ENCODE assay signal across 8 mouse cellular contexts in the genomic region with DNA sequence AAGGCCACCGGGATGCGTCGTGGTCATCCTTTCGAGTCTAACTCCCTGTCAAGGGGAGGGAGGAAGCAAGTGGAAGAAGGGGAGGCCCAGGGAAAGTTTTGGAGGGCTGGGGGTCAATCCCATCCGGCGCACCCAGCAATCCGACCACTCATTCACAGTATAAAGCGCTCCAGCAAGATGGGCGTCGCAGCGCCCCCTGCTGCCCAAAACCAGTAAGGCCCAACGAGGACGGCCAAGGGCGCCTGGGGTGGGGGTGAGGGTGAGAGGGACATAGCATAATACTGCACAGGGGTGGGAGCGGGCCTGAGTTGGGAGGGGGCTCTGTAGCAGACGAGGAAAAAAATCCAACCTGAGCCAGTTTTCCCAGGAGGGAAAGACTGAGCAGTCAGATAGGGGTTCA. TPM values are rescaled to one million over a fixed set of nuclear protein-coding genes. Genes with fewer than 3 reads are reported as not detected.
DNase-seq lines count a peak whose midpoint lies in the region; ATAC-seq and TF ChIP-seq lines count a peak whose summit lies in the region.

No protein-coding gene starts in this region.

- H3K4me3 ChIP-seq in C2C12 (ENCODE audit: insufficient read depth, poor library complexity, severe bottlenecking): no peak overlapping the region
- peak overlapping the region; percentile 36; the same call in 1 of the 2 replicates for H3K4me3 ChIP-seq in embryonic facial prominence, embryonic 14.5 days (ENCODE audit: low read depth, low read length)
- peak overlapping the region; percentile 45 for H3K4me3 ChIP-seq in heart, embryonic 15.5 days
- peak overlapping the region; percentile 34 for H3K4me3 ChIP-seq in kidney, embryonic 16.5 days (ENCODE audit: low read length)
- peak overlapping the region; percentile 31 for H3K4me3 ChIP-seq in lung, embryonic 14.5 days (ENCODE audit: low read depth, low read length)

- H3K27ac ChIP-seq in embryonic facial prominence, embryonic 14.5 days (replicated peaks; ENCODE audit: low read depth, low read length): no peak overlapping the region
- no peak overlapping the region for H3K27ac ChIP-seq in heart, embryonic 15.5 days
- H3K27ac ChIP-seq in kidney, embryonic 16.5 days (ENCODE audit: low read length): no peak overlapping the region
- H3K27ac ChIP-seq in lung, embryonic 14.5 days (ENCODE audit: low read depth): no peak overlapping the region

- peak; percentile 77 for DNase-seq in adrenal gland, adult 2 months
- DNase-seq in embryonic facial prominence, embryonic 14.5 days (ENCODE audit: low spot score): no peak
- DNase-seq in lung, embryonic 14.5 days: peak; percentile 86
- peak; percentile 59 to 84 for DNase-seq in thymus, postnatal 10 days (ENCODE audit: low spot score in 2 of 2)

- 2% methylated on average over 15 of the region's 16 CpGs for WGBS in embryonic facial prominence, embryonic 14.5 days
- 1% methylated on average over 16 of the region's 16 CpGs for WGBS in heart, embryonic 15.5 days
- 1% methylated on average over 16 of the region's 16 CpGs for WGBS in kidney, embryonic 16.5 days
- 2% methylated on average over 16 of the region's 16 CpGs for WGBS in lung, embryonic 14.5 days

- peak overlapping the region; percentile 38; the same call in 1 of the 2 replicates for H3K9ac ChIP-seq in embryonic facial prominence, embryonic 14.5 days (ENCODE audit: low read depth, low read length)
- H3K9ac ChIP-seq in heart, embryonic 15.5 days: peak overlapping the region; percentile 35; the same call in 1 of the 2 replicates
- H3K9ac ChIP-seq in kidney, embryonic 16.5 days (replicated peaks; ENCODE audit: low read length): 0 out of 2 replicates have a peak overlapping the region, but pooled peaks have one; percentile 42
- H3K9ac ChIP-seq in lung, embryonic 14.5 days: 0 out of 2 replicates have a peak overlapping the region, but pooled peaks have one; percentile 10

- peak overlapping the region; percentile 54 for H3K4me2 ChIP-seq in embryonic facial prominence, embryonic 14.5 days (ENCODE audit: low read depth, low read length)
- peak overlapping the region; percentile 64 for H3K4me2 ChIP-seq in heart, embryonic 15.5 days
- H3K4me2 ChIP-seq in kidney, embryonic 16.5 days (replicated peaks; ENCODE audit: low read depth, low read length): peak overlapping the region; percentile 48
- H3K4me2 ChIP-seq in lung, embryonic 14.5 days: peak overlapping the region; percentile 58

- H3K4me1 ChIP-seq in embryonic facial prominence, embryonic 14.5 days (ENCODE audit: control insufficient read depth, insufficient read depth, low read length): peaks cover 9% of the 10 kb centered on the region
- peaks cover 39% of the 10 kb centered on the region for H3K4me1 ChIP-seq in heart, embryonic 15.5 days (replicated peaks)
- peaks cover 31% of the 10 kb centered on the region for H3K4me1 ChIP-seq in kidney, embryonic 16.5 days (ENCODE audit: insufficient read depth, low read length)
- H3K4me1 ChIP-seq in lung, embryonic 14.5 days (ENCODE audit: insufficient read depth): no peaks in the 10 kb centered on the region

- TF ChIP-seq CTCF in C2C12 (IDR thresholded peaks at IDR 0.05; ENCODE audit: control insufficient read depth, insufficient read depth, insufficient read length): peak; percentile 84
- peak; percentile 88 for TF ChIP-seq CTCF in lung, embryonic 14.5 days (IDR thresholded peaks at IDR 0.05; ENCODE audit: low read depth)

- no peaks in the 10 kb centered on the region for H3K36me3 ChIP-seq in C2C12 (ENCODE audit: control insufficient read depth, insufficient read depth)
- no peaks in the 10 kb centered on the region for H3K36me3 ChIP-seq in embryonic facial prominence, embryonic 14.5 days (ENCODE audit: control insufficient read depth, insufficient read depth, low read length)
- no peaks in the 10 kb centered on the region for H3K36me3 ChIP-seq in heart, embryonic 15.5 days
- H3K36me3 ChIP-seq in kidney, embryonic 16.5 days (ENCODE audit: insufficient read depth, low read length): no peaks in the 10 kb centered on the region
- H3K36me3 ChIP-seq in lung, embryonic 14.5 days (ENCODE audit: insufficient read depth): no peaks in the 10 kb centered on the region

- H3K9me3 ChIP-seq in embryonic facial prominence, embryonic 14.5 days (ENCODE audit: control insufficient read depth, low read length): no peaks in the 10 kb centered on the region
- H3K9me3 ChIP-seq in heart, embryonic 15.5 days (replicated peaks): no peaks in the 10 kb centered on the region
- no peaks in the 10 kb centered on the region for H3K9me3 ChIP-seq in kidney, embryonic 16.5 days (ENCODE audit: low read length)
- no peaks in the 10 kb centered on the region for H3K9me3 ChIP-seq in lung, embryonic 14.5 days (ENCODE audit: low read depth, low read length)

- no peaks in the 10 kb centered on the region for H3K79me3 ChIP-seq in C2C12 (ENCODE audit: low read depth)

- no peak for ATAC-seq in embryonic facial prominence, embryonic 14.5 days (ENCODE audit: low read depth)
- ATAC-seq in heart, embryonic 15.5 days (replicated peaks; ENCODE audit: insufficient number of reproducible peaks, insufficient read depth, low FRiP score, low read depth): no peak
- ATAC-seq in kidney, embryonic 16.5 days (ENCODE audit: low FRiP score, low TSS enrichment): no peak
- ATAC-seq in lung, embryonic 14.5 days (ENCODE audit: insufficient read depth): no peak
- peak; percentile 42 for ATAC-seq in neutrophil, adult 5-6 weeks (ENCODE audit: extremely low read depth, insufficient number of reproducible peaks, low FRiP score, poor library complexity, severe bottlenecking)

- no peaks in the 10 kb centered on the region for H3K27me3 ChIP-seq in C2C12 (ENCODE audit: control insufficient read depth, insufficient read depth, insufficient read length)
- H3K27me3 ChIP-seq in embryonic facial prominence, embryonic 14.5 days (replicated peaks; ENCODE audit: control insufficient read depth, insufficient read depth, low read length): peaks cover 62% of the 10 kb centered on the region
- peaks cover 56% of the 10 kb centered on the region for H3K27me3 ChIP-seq in heart, embryonic 15.5 days
- peaks cover 60% of the 10 kb centered on the region for H3K27me3 ChIP-seq in kidney, embryonic 16.5 days (ENCODE audit: insufficient read depth, low read length)
- peaks cover 58% of the 10 kb centered on the region for H3K27me3 ChIP-seq in lung, embryonic 14.5 days (ENCODE audit: insufficient read depth, low read length)

- no peaks in the 10 kb centered on the region for H3K79me2 ChIP-seq in C2C12 (ENCODE audit: control insufficient read depth, insufficient read depth)

- H3ac ChIP-seq in C2C12 (ENCODE audit: control insufficient read depth, insufficient read length, low read depth): no peak overlapping the region

RNA-seq across cellular contexts. Expression of gene Fosb, which starts 6.1 kb away (rescaled TPM):
- polyA plus RNA-seq in C2C12 (2012; fragmentation: generic; extraction: Trizol): 1.4 TPM
- 10 to 100 TPM in 1 of 2 experiments, 1 to 10 TPM in 1; 5.8 to 34.5 TPM for total RNA-seq in adrenal gland, adult 2 months (2021)
- 2.6 and 3.2 TPM in 2 replicates for polyA plus RNA-seq in adrenal gland, adult 2 months (2012; rRNA removed)
- polyA plus RNA-seq in embryonic facial prominence, embryonic 14.5 days (2014; fragmentation: Nextera tagmentation; extraction: Ambion mirVana): 0.15 and 0.28 TPM in 2 replicates
- 0.20 and 0.47 TPM in 2 replicates for polyA plus RNA-seq in heart, embryonic 15.5 days (2015; fragmentation: Nextera tagmentation; extraction: Ambion mirVana)
- polyA plus RNA-seq in kidney, embryonic 16.5 days (2015; fragmentation: Nextera tagmentation; extraction: Ambion mirVana): 0.17 and 0.22 TPM in 2 replicates
- not detected in 2 replicates for polyA plus RNA-seq in lung, embryonic 14.5 days (2014; fragmentation: Nextera tagmentation; extraction: Ambion mirVana)
- 60.5 and 64.4 TPM in 2 replicates for total RNA-seq in neutrophil, adult 5-6 weeks (2017)

RNA-seq across cellular contexts. Expression of gene Rtn2, which starts 21.3 kb away (rescaled TPM):
- 107 TPM for polyA plus RNA-seq in C2C12 (2012; fragmentation: generic; extraction: Trizol)
- 1 to 10 TPM; 4.2 to 7.4 TPM for total RNA-seq in adrenal gland, adult 2 months (2021)
- 14.6 and 19.4 TPM in 2 replicates for polyA plus RNA-seq in adrenal gland, adult 2 months (2012; rRNA removed)
- 53.7 and 57.0 TPM in 2 replicates for polyA plus RNA-seq in embryonic facial prominence, embryonic 14.5 days (2014; fragmentation: Nextera tagmentation; extraction: Ambion mirVana)
- 27.2 TPM in 2 replicates for polyA plus RNA-seq in heart, embryonic 15.5 days (2015; fragmentation: Nextera tagmentation; extraction: Ambion mirVana)
- polyA plus RNA-seq in kidney, embryonic 16.5 days (2015; fragmentation: Nextera tagmentation; extraction: Ambion mirVana): 8.0 and 9.4 TPM in 2 replicates
- polyA plus RNA-seq in lung, embryonic 14.5 days (2014; fragmentation: Nextera tagmentation; extraction: Ambion mirVana): 8.0 and 9.1 TPM in 2 replicates
- not detected in 2 replicates for total RNA-seq in neutrophil, adult 5-6 weeks (2017)

RNA-seq across cellular contexts. Expression of gene Ppm1n, which starts 23.9 kb away (rescaled TPM):
- polyA plus RNA-seq in C2C12 (2012; fragmentation: generic; extraction: Trizol): 0.05 TPM
- not detected for total RNA-seq in adrenal gland, adult 2 months (2021)
- 0.09 and 0.68 TPM in 2 replicates for polyA plus RNA-seq in adrenal gland, adult 2 months (2012; rRNA removed)
- 0.49 TPM in 1 of 2 replicates, not detected in the other for polyA plus RNA-seq in embryonic facial prominence, embryonic 14.5 days (2014; fragmentation: Nextera tagmentation; extraction: Ambion mirVana)
- polyA plus RNA-seq in heart, embryonic 15.5 days (2015; fragmentation: Nextera tagmentation; extraction: Ambion mirVana): 0.11 and 0.16 TPM in 2 replicates
- 0.22 TPM in 1 of 2 replicates, not detected in the other for polyA plus RNA-seq in kidney, embryonic 16.5 days (2015; fragmentation: Nextera tagmentation; extraction: Ambion mirVana)
- polyA plus RNA-seq in lung, embryonic 14.5 days (2014; fragmentation: Nextera tagmentation; extraction: Ambion mirVana): not detected in 2 replicates
- total RNA-seq in neutrophil, adult 5-6 weeks (2017): not detected in 2 replicates

RNA-seq across cellular contexts. Expression of gene Vasp, which starts 32.2 kb away (rescaled TPM):
- 145 TPM for polyA plus RNA-seq in C2C12 (2012; fragmentation: generic; extraction: Trizol)
- 10 to 100 TPM; 45.8 to 55.8 TPM for total RNA-seq in adrenal gland, adult 2 months (2021)
- polyA plus RNA-seq in adrenal gland, adult 2 months (2012; rRNA removed): 136 and 143 TPM in 2 replicates
- 70.0 and 70.7 TPM in 2 replicates for polyA plus RNA-seq in embryonic facial prominence, embryonic 14.5 days (2014; fragmentation: Nextera tagmentation; extraction: Ambion mirVana)
- 81.2 and 81.6 TPM in 2 replicates for polyA plus RNA-seq in heart, embryonic 15.5 days (2015; fragmentation: Nextera tagmentation; extraction: Ambion mirVana)
- polyA plus RNA-seq in kidney, embryonic 16.5 days (2015; fragmentation: Nextera tagmentation; extraction: Ambion mirVana): 81.0 and 86.9 TPM in 2 replicates
- polyA plus RNA-seq in lung, embryonic 14.5 days (2014; fragmentation: Nextera tagmentation; extraction: Ambion mirVana): 88.9 and 95.3 TPM in 2 replicates
- 400 and 419 TPM in 2 replicates for total RNA-seq in neutrophil, adult 5-6 weeks (2017)

RNA-seq across cellular contexts. Expression of gene Ercc1, which starts 40.8 kb away (rescaled TPM):
- 151 TPM for polyA plus RNA-seq in C2C12 (2012; fragmentation: generic; extraction: Trizol)
- total RNA-seq in adrenal gland, adult 2 months (2021): 10 to 100 TPM; 36.5 to 40.8 TPM
- 36.3 and 37.8 TPM in 2 replicates for polyA plus RNA-seq in adrenal gland, adult 2 months (2012; rRNA removed)
- polyA plus RNA-seq in embryonic facial prominence, embryonic 14.5 days (2014; fragmentation: Nextera tagmentation; extraction: Ambion mirVana): 64.0 and 75.1 TPM in 2 replicates
- polyA plus RNA-seq in heart, embryonic 15.5 days (2015; fragmentation: Nextera tagmentation; extraction: Ambion mirVana): 59.8 and 60.3 TPM in 2 replicates
- 81.8 and 86.1 TPM in 2 replicates for polyA plus RNA-seq in kidney, embryonic 16.5 days (2015; fragmentation: Nextera tagmentation; extraction: Ambion mirVana)
- polyA plus RNA-seq in lung, embryonic 14.5 days (2014; fragmentation: Nextera tagmentation; extraction: Ambion mirVana): 88.6 and 90.5 TPM in 2 replicates
- total RNA-seq in neutrophil, adult 5-6 weeks (2017): 19.6 and 28.2 TPM in 2 replicates
